Mouse (Mus musculus) bone marrow, adult 2 months (tissue): ENCODE measurements around the gene Krtap28-10.

Experiments
- CTCF ChIP-seq: fragments of 200-500 bp; IDR thresholded peaks from 2 replicates; pipeline ENCODE4 v1.5.1; 2011; ENCODE audit warnings: low read length, control low read depth; ENCODE audit not compliant: control insufficient read depth, insufficient read depth
- POLR2A ChIP-seq: fragments of 200-500 bp; IDR thresholded peaks from 2 replicates; pipeline ENCODE4 v1.6.1; 2011; ENCODE audit warnings: low read depth, mild to moderate bottlenecking, control low read depth, low read length, borderline replicate concordance; ENCODE audit not compliant: control insufficient read depth

GRCm38 (mm10) chr1:83016556-83016955, 25.7 kb downstream of the Krtap28-10 start:
- TF ChIP-seq CTCF = no peak
- no peak for TF ChIP-seq POLR2A
